Mouse (Mus musculus) heart, embryonic 15.5 days (tissue): ENCODE measurements at regions not wholly inside any gene's neighbourhood (a gene's known extent, or its start where the extent isn't known, plus 50 kb on each side); places are given as distances from the start of the nearest gene placed in this dataset.

Experiments
- ATAC-seq: fragments of 200-750 bp; cut with Nextera tagmentation; replicated peaks from 2 replicates; pipeline ENCODE4 v1.8.0; 2017; ENCODE audit warnings: low read depth, moderate TSS enrichment; ENCODE audit not compliant: insufficient number of reproducible peaks, insufficient read depth, low FRiP score
- H3K27ac ChIP-seq: fragments of 300-500 bp; sonication (generic); 2 replicates; pipeline ENCODE4 v1.5.1; 2015; ENCODE audit warnings: mild to moderate bottlenecking, inconsistent platforms
- H3K27me3 ChIP-seq: fragments of 300-500 bp; sonication (generic); 2 replicates; pipeline ENCODE4 v1.6.1; 2015; ENCODE audit warnings: inconsistent platforms
- H3K36me3 ChIP-seq: fragments of 300-500 bp; sonication (generic); 2 replicates; pipeline ENCODE4 v1.6.1; 2015; ENCODE audit warnings: mild to moderate bottlenecking, inconsistent platforms
- H3K4me1 ChIP-seq: fragments of 300-500 bp; sonication (generic); replicated peaks from 2 replicates; pipeline ENCODE4 v1.6.1; 2015; ENCODE audit warnings: inconsistent platforms
- H3K4me2 ChIP-seq: fragments of 300-500 bp; sonication (generic); 2 replicates; pipeline ENCODE4 v1.6.1; 2015; ENCODE audit warnings: inconsistent platforms, mild to moderate bottlenecking, moderate library complexity
- H3K4me3 ChIP-seq: fragments of 300-500 bp; sonication (generic); 2 replicates; pipeline ENCODE4 v1.5.1; 2015; ENCODE audit warnings: mild to moderate bottlenecking, inconsistent platforms
- H3K9ac ChIP-seq: fragments of 300-500 bp; sonication (generic); 2 replicates; pipeline ENCODE4 v1.6.1; 2015; ENCODE audit warnings: mild to moderate bottlenecking, inconsistent platforms
- H3K9me3 ChIP-seq: fragments of 300-500 bp; sonication (generic); replicated peaks from 2 replicates; pipeline ENCODE4 v1.6.1; 2016; ENCODE audit warnings: inconsistent platforms
- WGBS: fragments of 180-500 bp; shearing (Covaris S2); methylation state at CpG from one replicate; pipeline ENCODE4 v1.1.7; 2015; ENCODE audit warnings: mixed read lengths; 5-methylcytosine and 5-hydroxymethylcytosine counted together

DNA sequence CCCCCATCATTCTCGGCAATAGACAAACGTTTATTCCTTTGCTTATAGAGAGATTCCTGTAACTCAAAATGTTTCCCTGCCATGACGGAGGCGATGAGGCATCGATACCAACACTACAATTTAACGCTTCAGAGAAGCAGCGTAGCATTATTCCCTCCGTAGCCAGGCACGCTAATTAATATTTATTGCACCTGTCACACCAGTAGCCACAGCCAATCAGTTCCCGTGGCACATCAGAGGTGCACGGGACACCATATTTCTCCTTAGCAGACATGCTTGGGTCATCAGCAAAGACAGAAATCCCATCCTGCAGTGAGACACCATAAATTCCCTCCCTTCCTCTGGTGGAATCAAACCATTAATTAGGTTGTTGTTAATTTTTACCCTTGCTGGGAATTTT is 399.8 kb upstream of the Tmpo start:
- H3K27me3 ChIP-seq = no peaks in the 10 kb centered on the region
- no peaks in the 10 kb centered on the region for H3K36me3 ChIP-seq
- WGBS = 74% methylated on average over 11 of the region's 11 CpGs
- H3K4me3 ChIP-seq = no peak overlapping the region
- no peak for ATAC-seq
- H3K9ac ChIP-seq = no peak overlapping the region
- no peak overlapping the region for H3K4me2 ChIP-seq
- no peak overlapping the region for H3K27ac ChIP-seq
- H3K4me1 ChIP-seq = no peaks in the 10 kb centered on the region; the same call in 1 of the 2 replicates
- H3K9me3 ChIP-seq = no peaks in the 10 kb centered on the region

DNA sequence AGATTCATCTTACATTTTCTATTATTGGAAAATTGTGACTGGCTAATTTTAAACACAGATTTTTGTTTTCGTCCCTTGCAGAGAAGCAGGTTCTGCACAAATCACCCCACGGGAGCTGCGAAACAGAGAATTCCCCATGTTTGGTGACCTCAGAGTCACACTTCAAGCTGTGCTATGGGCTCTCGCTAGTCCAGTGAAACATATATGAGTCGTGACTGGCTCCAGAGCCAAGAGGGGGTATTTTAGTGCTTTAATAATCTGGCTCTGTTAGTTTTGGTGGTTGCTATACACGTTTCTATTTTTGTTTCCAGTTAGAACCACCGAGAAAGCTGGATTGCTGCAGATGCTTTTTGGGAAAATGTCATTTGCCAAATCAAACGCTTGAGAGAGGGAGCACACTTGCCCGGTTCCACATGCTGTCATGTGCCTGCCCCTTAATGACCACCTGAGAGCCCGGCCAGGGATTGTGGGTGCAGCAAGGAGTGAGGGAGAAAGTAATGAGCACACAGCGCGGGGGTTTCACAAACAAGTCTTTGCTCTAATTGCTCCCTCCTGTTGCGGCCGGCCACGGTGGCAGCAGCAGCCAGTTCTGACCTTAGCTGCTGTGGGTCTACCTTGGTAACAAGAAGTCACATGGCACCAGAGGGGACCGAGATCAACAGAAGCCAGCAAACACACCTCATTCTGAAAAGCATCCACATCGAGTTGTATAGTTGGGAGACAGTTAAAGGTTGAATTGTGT is 394.4 kb upstream of the Tmpo start:
- ATAC-seq = no peak

DNA sequence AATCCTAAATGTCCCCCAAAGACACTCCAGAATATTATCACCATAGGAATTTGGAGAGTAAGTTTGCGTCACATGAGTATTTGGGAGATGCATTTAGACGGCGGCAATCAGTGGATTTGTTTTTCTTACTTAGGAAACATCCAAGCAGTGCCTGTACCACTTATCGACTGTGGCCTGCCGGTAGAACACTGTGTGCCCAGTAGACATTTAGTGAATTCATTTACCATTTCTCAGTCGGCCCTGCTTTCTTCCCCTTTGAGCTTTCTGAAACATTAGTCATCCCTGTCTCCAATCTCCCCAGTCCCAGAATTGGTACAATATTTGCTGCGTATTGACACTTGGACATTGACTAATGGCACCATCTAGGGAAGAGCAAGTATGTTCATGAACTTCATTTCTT is 391.7 kb upstream of the Tmpo start:
- 75% methylated on average over 7 of the region's 7 CpGs for WGBS

More for the DNA sequence above, 394.4 kb upstream of the Tmpo start:
- no peak overlapping the region for H3K9ac ChIP-seq
- H3K9me3 ChIP-seq = no peaks in the 10 kb centered on the region
- H3K4me2 ChIP-seq = no peak overlapping the region
- H3K4me3 ChIP-seq = no peak overlapping the region
- H3K27ac ChIP-seq = no peak overlapping the region
- 62% methylated on average over 17 of the region's 17 CpGs for WGBS
- H3K4me1 ChIP-seq = no peaks in the 10 kb centered on the region; the same call in 1 of the 2 replicates
- no peaks in the 10 kb centered on the region for H3K36me3 ChIP-seq
- no peaks in the 10 kb centered on the region for H3K27me3 ChIP-seq

DNA sequence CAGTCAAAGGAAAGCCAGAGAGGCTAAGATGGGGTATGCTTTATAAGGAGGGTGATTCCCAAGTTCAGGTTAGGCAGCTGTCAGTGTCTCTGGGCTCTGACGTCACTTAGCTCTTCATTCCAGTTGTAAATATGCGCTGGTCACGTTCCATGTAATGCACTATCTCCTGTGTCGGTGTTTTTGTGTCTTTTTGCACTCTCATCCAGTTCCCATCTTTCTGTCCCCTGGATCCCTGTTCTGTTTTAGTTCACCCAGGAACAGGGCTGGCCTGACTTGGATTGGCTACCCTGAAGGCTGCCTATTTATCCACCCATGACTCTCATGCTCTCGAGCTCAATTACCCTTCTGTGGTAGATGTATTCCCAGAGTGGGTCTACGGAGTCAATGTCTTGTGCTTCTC is 387.9 kb upstream of the Tmpo start:
- Histone ChIP-seq H3K9me3 (no peaks in the 10 kb centered on the region), H3K27me3 (no peaks in the 10 kb centered on the region), H3K27ac (no peak overlapping the region), H3K9ac (no peak overlapping the region), H3K4me2 (no peak overlapping the region), H3K4me1 (no peaks in the 10 kb centered on the region), H3K36me3 (no peaks in the 10 kb centered on the region), H3K4me3 (no peak overlapping the region)
- WGBS = 80% methylated on average over 6 of the region's 6 CpGs
- ATAC-seq = no peak

More for the DNA sequence above, 391.7 kb upstream of the Tmpo start:
- H3K4me1 ChIP-seq = no peaks in the 10 kb centered on the region
- no peaks in the 10 kb centered on the region for H3K36me3 ChIP-seq
- H3K9ac ChIP-seq = no peak overlapping the region
- no peak for ATAC-seq
- H3K9me3 ChIP-seq = no peaks in the 10 kb centered on the region
- H3K4me3 ChIP-seq = no peak overlapping the region
- H3K4me2 ChIP-seq = no peak overlapping the region
- H3K27me3 ChIP-seq = no peaks in the 10 kb centered on the region
- H3K27ac ChIP-seq = no peak overlapping the region

- no peak for ATAC-seq
- Histone ChIP-seq H3K27ac (no peak overlapping the region), H3K36me3 (no peaks in the 10 kb centered on the region), H3K9me3 (no peaks in the 10 kb centered on the region), H3K9ac (no peak overlapping the region), H3K27me3 (no peaks in the 10 kb centered on the region), H3K4me1 (no peaks in the 10 kb centered on the region), H3K4me2 (no peak overlapping the region), H3K4me3 (no peak overlapping the region)
- WGBS = 76% methylated on average over 7 of the region's 7 CpGs
These were observed 385.1 kb upstream of the Tmpo start for GRCm38 (mm10) chr10:91566116-91566774.

GRCm38 (mm10) chr10:91559307-91559706 is 378.2 kb upstream of the Tmpo start:
- H3K4me2 ChIP-seq = no peak overlapping the region
- ATAC-seq = no peak

GRCm38 (mm10) chr10:91548071-91548470 is 367.0 kb upstream of the Tmpo start:
- 39% methylated on average over 4 of the region's 4 CpGs for WGBS
- Histone ChIP-seq H3K9me3 (no peaks in the 10 kb centered on the region), H3K36me3 (no peaks in the 10 kb centered on the region), H3K4me3 (no peak overlapping the region), H3K4me1 (no peaks in the 10 kb centered on the region; the same call in 1 of the 2 replicates), H3K4me2 (no peak overlapping the region), H3K27ac (no peak overlapping the region), H3K9ac (no peak overlapping the region), H3K27me3 (peaks cover 5% of the 10 kb centered on the region)
- no peak for ATAC-seq

More at GRCm38 (mm10) chr10:91559307-91559706, 378.2 kb upstream of the Tmpo start:
- no peak overlapping the region for H3K4me3 ChIP-seq
- 81% methylated on average over 5 of the region's 5 CpGs for WGBS
- no peak overlapping the region for H3K9ac ChIP-seq
- H3K9me3 ChIP-seq = no peaks in the 10 kb centered on the region
- H3K27ac ChIP-seq = no peak overlapping the region
- no peaks in the 10 kb centered on the region for H3K4me1 ChIP-seq
- no peaks in the 10 kb centered on the region for H3K27me3 ChIP-seq
- H3K36me3 ChIP-seq = no peaks in the 10 kb centered on the region

DNA sequence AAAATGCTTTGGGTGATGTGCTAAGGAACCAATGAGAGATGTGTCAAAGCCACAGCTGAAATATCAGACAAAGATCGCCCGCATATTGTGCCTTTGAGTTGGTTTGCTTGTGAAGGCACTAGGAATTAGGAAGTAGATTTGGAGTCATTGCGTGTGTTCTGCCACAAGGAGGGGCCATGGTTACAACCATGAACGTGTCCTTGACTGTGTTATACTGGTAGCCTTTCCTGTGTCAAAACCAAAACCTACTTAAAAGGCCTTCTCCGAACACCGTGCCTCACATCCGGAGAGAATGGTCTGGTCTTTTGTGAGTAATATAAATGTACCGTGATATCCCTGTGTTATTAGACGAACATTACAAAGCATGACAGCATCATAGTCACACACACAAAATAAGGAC is 365.0 kb upstream of the Tmpo start:
- Histone ChIP-seq H3K36me3 (no peaks in the 10 kb centered on the region), H3K4me1 (no peaks in the 10 kb centered on the region; the same call in 1 of the 2 replicates), H3K4me3 (no peak overlapping the region), H3K9ac (no peak overlapping the region), H3K4me2 (no peak overlapping the region), H3K9me3 (no peaks in the 10 kb centered on the region), H3K27me3 (peaks cover 5% of the 10 kb centered on the region), H3K27ac (no peak overlapping the region)
- WGBS = 46% methylated on average over 9 of the region's 9 CpGs
- ATAC-seq = no peak

- Histone ChIP-seq H3K9me3 (no peaks in the 10 kb centered on the region), H3K4me1 (no peaks in the 10 kb centered on the region; the same call in 1 of the 2 replicates), H3K27ac (no peak overlapping the region), H3K9ac (no peak overlapping the region), H3K4me2 (no peak overlapping the region), H3K4me3 (no peak overlapping the region), H3K27me3 (peaks cover 5% of the 10 kb centered on the region), H3K36me3 (no peaks in the 10 kb centered on the region)
- 57% methylated on average over 3 of the region's 3 CpGs for WGBS
- no peak for ATAC-seq
These were observed 364.3 kb upstream of the Tmpo start for GRCm38 (mm10) chr10:91545421-91545820.

DNA sequence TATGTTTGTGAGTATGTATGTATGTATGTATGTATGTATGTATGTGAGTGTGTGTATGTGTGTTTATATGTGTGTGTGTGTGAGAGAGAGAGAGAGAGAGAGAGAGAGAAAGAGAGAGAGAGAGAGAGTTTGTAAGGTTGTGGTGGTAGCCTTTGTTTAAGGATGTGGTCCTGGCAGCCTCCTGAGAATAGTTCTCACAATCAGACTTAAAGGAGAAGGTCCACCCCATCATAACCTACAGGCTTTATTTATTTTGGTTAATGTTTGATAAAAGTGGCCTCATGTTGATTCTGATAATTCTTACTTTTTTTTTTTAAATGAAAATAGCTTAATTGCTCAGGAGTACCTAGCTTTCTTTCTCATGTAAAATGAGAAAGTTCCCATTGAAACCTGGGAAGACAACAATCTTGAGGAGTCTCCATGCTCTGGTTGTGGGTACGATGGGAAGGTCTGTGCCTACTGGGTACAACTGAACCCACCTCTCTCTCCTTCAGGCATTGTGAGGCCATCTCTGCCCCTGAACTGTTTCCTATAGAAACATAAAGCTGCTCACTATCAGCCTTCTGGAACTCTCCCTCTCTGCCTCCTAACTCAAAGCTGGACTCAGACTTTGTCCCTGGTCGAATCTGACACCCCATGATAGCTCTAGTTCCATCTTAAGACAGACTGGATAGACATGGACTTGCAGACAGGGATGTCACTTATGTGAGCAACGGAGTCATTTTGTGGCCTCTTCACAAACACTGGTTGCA is 362.2 kb upstream of the Tmpo start:
- ATAC-seq = no peak
- H3K9me3 ChIP-seq = no peaks in the 10 kb centered on the region
- H3K4me3 ChIP-seq = no peak overlapping the region
- WGBS = 85% methylated on average over 3 of the region's 3 CpGs
- no peak overlapping the region for H3K9ac ChIP-seq
- no peaks in the 10 kb centered on the region; the same call in 1 of the 2 replicates for H3K4me1 ChIP-seq
- no peak overlapping the region for H3K4me2 ChIP-seq
- H3K27ac ChIP-seq = no peak overlapping the region
- H3K36me3 ChIP-seq = no peaks in the 10 kb centered on the region
- H3K27me3 ChIP-seq = peaks cover 5% of the 10 kb centered on the region

- no peak overlapping the region for H3K27ac ChIP-seq
- 11% methylated on average over 9 of the region's 9 CpGs for WGBS
- H3K9me3 ChIP-seq = no peaks in the 10 kb centered on the region
- no peaks in the 10 kb centered on the region for H3K36me3 ChIP-seq
- no peak overlapping the region for H3K4me2 ChIP-seq
- no peak overlapping the region for H3K9ac ChIP-seq
- H3K4me3 ChIP-seq = no peak overlapping the region
- ATAC-seq = no peak
- no peaks in the 10 kb centered on the region; the same call in 1 of the 2 replicates for H3K4me1 ChIP-seq
- H3K27me3 ChIP-seq = peaks cover 5% of the 10 kb centered on the region; the same call in 1 of the 2 replicates
These were observed 361.1 kb upstream of the Tmpo start for GRCm38 (mm10) chr10:91542201-91542604.
